Mouse (Mus musculus) spleen, adult 2 months (tissue): ENCODE measurements around the gene Vipas39. TPM values are rescaled to one million over a fixed set of nuclear protein-coding genes. Genes with fewer than 3 reads are reported as not detected.
A peak's percentile ranks its signal among the peaks of the same experiment; 100 is the strongest.

Experiments used
- DNase-seq, 2 experiments: peaks; one replicate each; pipeline versions ENCODE4 v3.0.0 to v3.0.0-alpha.2; 2012 to 2021; ENCODE audit warnings: low spot score in 2 of 2, low read depth in 1 of 2
- H3K27ac ChIP-seq: fragments of 200-500 bp; 2 replicates; pipeline ENCODE4 v1.5.1; 2012; ENCODE audit warnings: low read length, inconsistent platforms; ENCODE audit not compliant: insufficient read depth
- H3K27me3 ChIP-seq: fragments of 200-500 bp; 2 replicates; pipeline ENCODE4 v1.6.1; 2012; ENCODE audit warnings: mild to moderate bottlenecking, moderate library complexity, low read length, inconsistent platforms; ENCODE audit not compliant: control insufficient read depth, insufficient read depth
- H3K36me3 ChIP-seq: fragments of 200-500 bp; 2 replicates; pipeline ENCODE4 v1.6.1; 2012; ENCODE audit warnings: mild to moderate bottlenecking, low read length, inconsistent platforms; ENCODE audit not compliant: control insufficient read depth, insufficient read depth
- H3K4me1 ChIP-seq: fragments of 200-500 bp; 2 replicates; pipeline ENCODE4 v1.6.1; 2011; ENCODE audit warnings: inconsistent platforms; ENCODE audit not compliant: control insufficient read depth, insufficient read depth, insufficient read length
- H3K4me3 ChIP-seq: fragments of 200-500 bp; 2 replicates; pipeline ENCODE4 v1.5.1; 2011; ENCODE audit warnings: mild to moderate bottlenecking, inconsistent platforms; ENCODE audit not compliant: insufficient read depth, insufficient read length; ENCODE audit errors: extremely low read depth
- CTCF ChIP-seq: fragments of 200-500 bp; IDR thresholded peaks from 2 replicates; pipeline ENCODE4 v1.5.1; 2011; ENCODE audit warnings: mild to moderate bottlenecking, inconsistent platforms; ENCODE audit not compliant: insufficient read depth, insufficient read length, insufficient replicate concordance; ENCODE audit errors: extremely low read depth
- POLR2A ChIP-seq: fragments of 200-500 bp; IDR thresholded peaks from 2 replicates; pipeline ENCODE4 v1.6.1; 2011; ENCODE audit warnings: low read depth, low read length, inconsistent platforms
- WGBS: fragments of 180-500 bp; shearing (Covaris S2); methylation state at CpG from one replicate; pipeline ENCODE4 v1.1.7; 2018; 5-methylcytosine and 5-hydroxymethylcytosine counted together
- polyA plus RNA-seq: library from polyadenylated mRNA; depleted of rRNA; stranded (reverse); fragments of >200 nt; gene quantifications from 2 replicates; pipeline ENCODE4 v1.2.3, GENCODE M21; 2012

Vipas39 gene
- polyA plus RNA-seq, 1 experiment: 17.5 TPM

DNA sequence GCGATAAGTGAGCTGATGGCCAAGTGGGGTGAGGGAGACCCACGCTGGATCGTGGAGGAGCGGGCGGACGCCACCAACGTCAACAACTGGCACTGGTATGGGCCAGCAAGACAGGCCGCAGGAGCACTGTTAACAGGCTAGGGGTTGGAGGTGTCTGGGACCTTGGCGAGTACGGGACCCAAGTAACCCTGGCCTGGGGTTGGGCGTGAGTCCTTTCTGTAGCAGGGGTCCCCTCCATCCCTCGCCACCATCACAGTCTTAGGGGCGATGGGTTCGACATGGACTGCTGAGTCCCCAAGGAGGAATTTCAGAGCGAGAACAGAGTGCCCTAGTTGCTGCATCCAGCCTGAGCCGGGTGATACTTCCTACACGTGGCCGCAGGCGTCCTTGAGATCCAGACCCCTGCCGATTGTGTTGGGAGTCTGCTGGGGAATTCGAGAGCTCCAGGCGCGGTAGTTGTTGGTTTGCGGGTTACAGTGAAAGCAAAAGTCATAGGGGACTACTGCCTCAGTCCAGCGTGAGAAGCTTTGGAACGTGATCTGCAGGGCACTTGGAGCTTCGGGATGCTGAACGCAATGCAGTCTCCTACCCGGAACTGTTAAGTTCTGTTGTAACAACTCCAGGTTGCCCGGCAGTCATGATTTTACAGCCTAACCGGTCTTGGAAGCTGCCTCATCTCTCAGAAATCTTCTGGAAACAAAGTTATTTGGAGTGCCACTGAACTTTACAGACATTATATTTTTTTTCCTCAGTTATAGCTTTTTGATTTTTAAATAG, 959 bp upstream of the Vipas39 start:
- TF ChIP-seq POLR2A: no peak
- no peak for TF ChIP-seq CTCF
- under 1% methylated on average over 31 of the region's 31 CpGs for WGBS
- Histone ChIP-seq H3K36me3 (peaks cover 26% of the 10 kb centered on the region), H3K4me1 (peaks cover 4% of the 10 kb centered on the region; the same call in 1 of the 2 replicates), H3K27me3 (no peaks in the 10 kb centered on the region), H3K27ac (peak overlapping the region; percentile 90), H3K4me3 (peak overlapping the region; percentile 86)
- DNase-seq: no peak

GRCm38 (mm10) chr12:87265444-87265843, 612 bp downstream of the Vipas39 start:
- Histone ChIP-seq H3K4me3 (peak overlapping the region; percentile 86), H3K36me3 (peaks cover 19% of the 10 kb centered on the region), H3K4me1 (peaks cover 4% of the 10 kb centered on the region; the same call in 1 of the 2 replicates), H3K27ac (peak overlapping the region; percentile 72; the same call in 1 of the 2 replicates), H3K27me3 (no peaks in the 10 kb centered on the region)
- WGBS: 17% methylated on average over 11 of the region's 11 CpGs
- DNase-seq: no peak
- TF ChIP-seq CTCF (no peak), POLR2A (no peak)

- DNase-seq: no peak
- H3K4me1 ChIP-seq: no peaks in the 10 kb centered on the region
- 96% methylated on average over 8 of the region's 8 CpGs for WGBS
- no peak overlapping the region for H3K27ac ChIP-seq
- no peak overlapping the region for H3K4me3 ChIP-seq
- H3K36me3 ChIP-seq: peaks cover 19% of the 10 kb centered on the region
- TF ChIP-seq POLR2A: no peak
- no peaks in the 10 kb centered on the region for H3K27me3 ChIP-seq
These were observed 5.5 kb downstream of the Vipas39 start for GRCm38 (mm10) chr12:87260562-87260961.

DNA sequence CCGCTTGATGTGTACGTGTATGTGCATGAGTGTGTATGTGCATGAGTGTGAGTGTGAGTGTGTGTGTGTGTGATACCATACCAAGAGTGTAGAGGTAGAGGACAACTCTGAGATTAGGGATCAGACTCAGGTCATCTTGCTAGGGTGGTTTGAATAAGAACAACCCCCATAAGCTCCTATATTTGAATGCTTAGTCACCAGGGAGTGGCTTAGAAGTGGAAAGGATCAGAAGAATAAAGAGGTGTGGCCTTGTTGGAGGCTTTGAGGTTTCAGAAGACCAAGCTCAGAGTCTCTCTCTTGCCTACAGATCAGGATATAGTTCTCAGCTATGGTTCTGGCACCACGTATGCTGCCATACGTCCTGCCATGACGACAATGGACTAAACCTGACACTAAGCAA, 9.4 kb downstream of the Vipas39 start:
- Histone ChIP-seq H3K36me3 (peaks cover 32% of the 10 kb centered on the region), H3K27me3 (no peaks in the 10 kb centered on the region), H3K4me3 (no peak overlapping the region), H3K27ac (no peak overlapping the region), H3K4me1 (no peaks in the 10 kb centered on the region)
- no peak for DNase-seq
- WGBS: 95% methylated on average over 5 of the region's 5 CpGs
- TF ChIP-seq POLR2A (no peak), CTCF (no peak)

DNA sequence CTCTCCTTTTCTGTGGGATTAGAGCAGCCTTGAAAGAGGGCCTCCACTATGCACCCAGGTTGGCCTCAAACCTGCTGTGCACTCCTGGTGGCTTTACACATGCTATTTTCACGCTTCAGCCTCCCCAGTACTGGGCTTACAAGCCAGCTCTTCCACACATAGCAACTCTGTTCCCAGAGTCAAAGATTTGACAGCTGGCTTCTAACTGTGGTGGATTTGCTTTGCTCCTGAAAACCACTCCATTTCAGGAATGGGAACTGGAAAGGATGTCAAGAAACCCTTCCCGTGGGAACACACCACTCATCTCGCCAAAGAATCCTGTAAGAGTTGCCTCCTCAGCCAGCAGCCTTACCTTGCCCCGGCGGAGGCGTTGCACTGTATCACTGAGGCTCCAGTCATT, 12.2 kb downstream of the Vipas39 start:
- WGBS: 96% methylated on average over 6 of the region's 6 CpGs

GRCm38 (mm10) chr12:87250161-87250560, 15.9 kb downstream of the Vipas39 start:
- TF ChIP-seq CTCF (no peak), POLR2A (no peak)
- 84% methylated on average over 6 of the region's 6 CpGs for WGBS
- no peaks in the 10 kb centered on the region for H3K4me1 ChIP-seq
- no peak for DNase-seq
- peaks cover 43% of the 10 kb centered on the region for H3K36me3 ChIP-seq
- no peaks in the 10 kb centered on the region for H3K27me3 ChIP-seq
- H3K4me3 ChIP-seq: no peak overlapping the region
- no peak overlapping the region for H3K27ac ChIP-seq

More for the DNA sequence above, 12.2 kb downstream of the Vipas39 start:
- H3K4me3 ChIP-seq: no peak overlapping the region
- H3K36me3 ChIP-seq: peaks cover 40% of the 10 kb centered on the region
- DNase-seq: no peak
- TF ChIP-seq POLR2A (no peak), CTCF (no peak)
- H3K4me1 ChIP-seq: no peaks in the 10 kb centered on the region
- no peak overlapping the region for H3K27ac ChIP-seq
- H3K27me3 ChIP-seq: no peaks in the 10 kb centered on the region

DNA sequence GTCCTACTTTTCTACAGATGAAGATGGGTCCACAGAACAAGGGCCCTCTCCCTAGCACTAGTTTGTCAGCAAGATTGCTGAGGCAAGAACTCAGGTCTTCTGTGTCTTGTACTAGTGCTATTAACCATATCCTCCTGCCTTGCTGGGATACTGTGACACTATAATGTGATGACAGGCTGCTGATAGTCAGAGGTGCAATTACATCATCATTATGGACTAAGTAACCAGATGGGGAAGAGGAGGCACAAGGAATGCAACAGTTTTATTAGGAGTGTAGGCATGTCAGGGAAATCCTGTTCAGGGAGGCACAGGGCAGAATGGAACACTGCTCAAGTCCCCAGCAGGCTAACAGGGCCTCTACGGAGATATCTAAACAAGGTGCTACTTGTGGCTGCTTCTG, 27.4 kb downstream of the Vipas39 start, which contains the start of gene Noxred1:
Gene Noxred1 (minus strand): TSS at position 101 of the 400 bp plus-strand sequence.
- no peak for DNase-seq
- Histone ChIP-seq H3K27ac (peak within 1 kb of the TSS; percentile 91), H3K4me1 (peaks cover 4% of the 10 kb centered on the region; the same call in 1 of the 2 replicates), H3K27me3 (no peaks in the 10 kb centered on the region), H3K4me3 (no peak within 1 kb of the TSS), H3K36me3 (peaks cover 25% of the 10 kb centered on the region)
- no peak for TF ChIP-seq CTCF
- no peak for TF ChIP-seq POLR2A
- 94% methylated on average over 1 of the region's 1 CpGs for WGBS
